Mouse (Mus musculus) E14TG2a.4 (cell line): ENCODE results near the gene Hoxc4.

ENCODE experiments used
- CTCF ChIP-seq: conservative IDR thresholded peaks from 2 replicates; pipeline ENCODE4 v1.5.1; 2014; ENCODE audit warnings: low read length
- NANOG ChIP-seq: IDR thresholded peaks from 2 replicates; pipeline ENCODE4 v1.6.1; 2014; ENCODE audit warnings: borderline replicate concordance, low read length, mixed read lengths

GRCm38 (mm10) chr15:103083598-103083997 lies 64.9 kb downstream of the Hoxc4 start:
- TF ChIP-seq CTCF: no peak
- no peak for TF ChIP-seq NANOG
